Mouse (Mus musculus): ENCODE data around the gene Cited2.

The Cited2 gene

GRCm38 (mm10) chr10:17723871-17724741, 1.1 kb downstream of the Cited2 start:
- under 1% methylated on average over 65 of the region's 65 CpGs for WGBS

DNA sequence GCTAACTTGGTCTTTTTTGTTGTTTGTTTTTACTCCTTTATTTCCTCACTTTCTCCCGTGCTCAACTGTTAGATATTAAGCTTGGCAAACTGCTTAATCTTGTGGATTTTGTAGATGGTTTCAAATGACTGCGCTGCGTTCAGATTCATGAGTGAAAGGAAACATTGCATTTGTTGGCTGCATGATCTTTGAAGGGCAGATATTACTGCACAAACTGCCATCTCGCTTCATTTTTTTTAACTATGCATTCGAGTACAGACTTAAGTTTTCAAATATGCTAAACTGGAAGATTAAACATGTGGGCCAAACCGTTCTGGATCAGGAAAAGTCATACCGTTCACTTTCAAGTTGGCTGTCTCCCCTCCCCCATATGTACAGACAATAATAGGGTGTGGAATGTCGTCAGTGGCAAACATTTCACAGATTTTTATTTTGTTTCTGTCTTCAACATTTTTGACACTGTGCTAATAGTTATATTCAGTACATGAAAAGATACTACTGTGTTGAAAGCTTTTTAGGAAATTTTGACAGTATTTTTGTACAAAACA, 2.1 kb downstream of the Cited2 start:
- 24% methylated on average over 8 of the region's 8 CpGs for WGBS

GRCm38 (mm10) chr10:17725644-17726372, 2.8 kb downstream of the Cited2 start:
- WGBS: 56% methylated on average over 7 of the region's 7 CpGs

DNA sequence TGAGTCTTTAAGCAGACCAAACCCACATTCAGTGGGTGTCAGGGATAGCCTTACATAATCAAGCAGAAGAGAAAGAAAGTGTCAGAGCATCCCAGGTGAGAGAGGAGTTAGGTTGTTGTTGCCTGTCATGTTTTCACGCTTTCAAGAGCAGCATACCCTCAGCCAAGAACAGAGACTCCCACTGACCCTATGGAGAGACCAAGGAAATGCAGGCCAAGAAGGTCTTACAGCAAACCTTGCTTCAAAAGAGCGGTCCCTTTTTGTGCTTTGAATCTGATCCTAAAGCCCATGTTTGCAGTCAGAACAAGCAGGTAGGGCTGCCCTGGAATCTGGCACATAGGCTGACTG, 3.3 kb downstream of the Cited2 start:
- 60% methylated on average over 2 of the region's 2 CpGs for WGBS

- WGBS: 20% methylated on average over 15 of the region's 15 CpGs
Measured at GRCm38 (mm10) chr10:17727161-17727925, 4.3 kb downstream of the Cited2 start.

GRCm38 (mm10) chr10:17727926-17728279, 4.9 kb downstream of the Cited2 start:
- WGBS: 10% methylated on average over 5 of the region's 5 CpGs

GRCm38 (mm10) chr10:17728711-17729110, 5.7 kb downstream of the Cited2 start:
- WGBS: 58% methylated on average over 4 of the region's 4 CpGs

GRCm38 (mm10) chr10:17729476-17729875, 6.5 kb downstream of the Cited2 start:
- 84% methylated on average over 6 of the region's 6 CpGs for WGBS

GRCm38 (mm10) chr10:17733057-17733456, 10.0 kb downstream of the Cited2 start:
- 20% methylated on average over 4 of the region's 4 CpGs for WGBS

GRCm38 (mm10) chr10:17742581-17742980, 19.6 kb downstream of the Cited2 start:
- 94% methylated on average over 2 of the region's 2 CpGs for WGBS

DNA sequence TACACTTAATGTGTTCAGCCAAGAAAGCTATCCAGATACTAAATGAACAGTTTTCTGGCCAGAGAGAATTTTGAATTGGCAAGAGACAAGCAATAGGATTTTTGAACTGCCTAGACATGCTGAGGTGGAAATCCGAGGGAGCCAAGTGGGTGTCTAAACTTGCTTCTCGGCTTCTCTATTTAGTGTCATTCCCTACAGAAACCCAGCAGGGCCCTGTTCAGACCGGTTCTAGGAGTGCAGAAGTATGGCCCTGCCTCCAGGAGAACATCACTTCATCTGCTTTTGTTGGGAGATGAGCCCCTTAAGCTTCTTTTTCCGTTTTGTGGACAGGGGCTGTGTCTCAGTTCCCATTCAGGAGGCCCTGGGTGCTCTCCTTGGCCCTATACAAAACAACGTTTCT, 29.5 kb downstream of the Cited2 start:
- WGBS: 69% methylated on average over 5 of the region's 5 CpGs

- WGBS: 84% methylated on average over 3 of the region's 3 CpGs
Measured at GRCm38 (mm10) chr10:17759772-17760171, 36.8 kb downstream of the Cited2 start.

- 76% methylated on average over 9 of the region's 9 CpGs for WGBS
Measured at GRCm38 (mm10) chr10:17760750-17761613, 38.0 kb downstream of the Cited2 start.

GRCm38 (mm10) chr10:17761652-17762051, 38.6 kb downstream of the Cited2 start:
- 88% methylated on average over 1 of the region's 1 CpGs for WGBS

DNA sequence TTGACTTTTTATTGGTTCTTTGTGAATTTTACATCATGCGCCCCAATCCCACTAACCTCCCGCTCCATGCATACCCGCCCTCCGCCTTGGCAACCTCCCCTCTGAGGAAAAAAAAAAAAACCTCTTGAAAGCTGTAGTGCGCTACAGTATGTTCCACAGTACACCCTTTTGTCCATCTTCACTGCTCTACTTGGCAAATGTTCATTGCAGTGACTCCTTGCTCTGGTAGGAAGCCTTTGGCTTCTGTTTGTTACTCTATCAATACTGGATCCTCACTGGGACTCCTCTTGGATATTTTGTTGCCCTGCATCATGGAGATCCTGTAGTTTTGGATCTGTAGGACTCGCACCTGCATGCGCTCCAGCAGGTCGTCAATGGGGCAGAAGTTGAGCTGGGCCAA, 39.9 kb downstream of the Cited2 start:
- WGBS: 96% methylated on average over 8 of the region's 8 CpGs

DNA sequence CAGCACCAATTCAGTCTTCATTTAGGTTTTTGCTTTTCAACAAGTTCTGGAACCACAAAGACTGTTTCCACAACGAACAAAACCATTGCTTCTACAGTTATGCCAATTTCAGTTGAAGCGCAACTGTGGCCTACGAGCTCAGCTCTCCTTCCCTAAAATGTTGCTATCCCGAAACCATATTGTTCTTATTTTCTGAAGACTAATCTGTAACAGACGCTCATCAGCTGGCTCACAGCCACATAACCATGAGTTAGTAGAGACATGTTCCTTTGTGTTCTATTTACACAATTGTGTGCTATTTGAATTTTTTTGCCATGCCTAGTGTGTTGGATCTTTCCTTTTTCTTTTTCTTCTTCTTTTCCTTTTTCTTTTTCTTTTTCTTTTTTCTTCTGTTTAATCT, 46.8 kb downstream of the Cited2 start:
- WGBS: 78% methylated on average over 5 of the region's 5 CpGs

GRCm38 (mm10) chr10:17772364-17772763, 49.3 kb downstream of the Cited2 start:
- WGBS: 75% methylated on average over 10 of the region's 10 CpGs

- WGBS: 95% methylated on average over 3 of the region's 3 CpGs
Measured at GRCm38 (mm10) chr10:17774366-17774765, 51.3 kb downstream of the Cited2 start.

GRCm38 (mm10) chr10:17775079-17775478, 52.1 kb downstream of the Cited2 start:
- 71% methylated on average over 4 of the region's 4 CpGs for WGBS

Data from cerebral cortex, adult 2 months (tissue).